Mouse (Mus musculus) lung, embryonic 16.5 days (tissue): ENCODE results near the gene Hoxd4. TPM values are rescaled to one million over a fixed set of nuclear protein-coding genes. Genes with fewer than 3 reads are reported as not detected.

Experiments
- ATAC-seq: fragments of 200-750 bp; cut with Nextera tagmentation; 2 replicates; pipeline ENCODE4 v1.8.0; 2017; ENCODE audit warnings: low read depth, mild to moderate bottlenecking, moderate library complexity
- H3K27ac ChIP-seq: fragments of 300-500 bp; sonication (generic); 2 replicates; pipeline ENCODE4 v1.5.1; 2014; ENCODE audit warnings: mild to moderate bottlenecking, control low read depth, low read length
- H3K27me3 ChIP-seq: fragments of 300-500 bp; sonication (generic); 2 replicates; pipeline ENCODE4 v1.6.1; 2014; ENCODE audit warnings: low read depth, low read length, mixed read lengths; ENCODE audit not compliant: control insufficient read depth, insufficient read depth
- H3K36me3 ChIP-seq: fragments of 300-500 bp; sonication (generic); 2 replicates; pipeline ENCODE4 v1.6.1; 2014; ENCODE audit warnings: low read length; ENCODE audit not compliant: control insufficient read depth, insufficient read depth
- H3K4me1 ChIP-seq: fragments of 300-500 bp; sonication (generic); replicated peaks from 2 replicates; pipeline ENCODE4 v1.6.1; 2014; ENCODE audit warnings: low read length, mixed read lengths; ENCODE audit not compliant: control insufficient read depth, insufficient read depth
- H3K4me2 ChIP-seq: fragments of 300-500 bp; sonication (generic); 2 replicates; pipeline ENCODE4 v1.6.1; 2014; ENCODE audit warnings: low read depth, low read length, control low read depth
- H3K4me3 ChIP-seq: fragments of 300-500 bp; sonication (generic); 2 replicates; pipeline ENCODE4 v1.5.1; 2014; ENCODE audit warnings: mild to moderate bottlenecking, low read length, control low read depth
- H3K9ac ChIP-seq: fragments of 300-500 bp; sonication (generic); 2 replicates; pipeline ENCODE4 v1.6.1; 2014; ENCODE audit warnings: low read length, control low read depth
- H3K9me3 ChIP-seq: fragments of 300-500 bp; sonication (generic); 2 replicates; pipeline ENCODE4 v1.6.1; 2016; ENCODE audit warnings: low read length; ENCODE audit not compliant: control insufficient read depth
- WGBS: fragments of 180-500 bp; shearing (Covaris S2); extraction: QIAGEN DNeasy Blood & Tissue Kit; methylation state at CpG from one replicate; pipeline ENCODE4 v1.1.7; 2014; 5-methylcytosine and 5-hydroxymethylcytosine counted together
- polyA plus RNA-seq: library from polyadenylated mRNA; unstranded; fragments of >200 nt; fragmentation: Nextera tagmentation; extraction: Ambion mirVana; gene quantifications from 2 replicates; pipeline ENCODE4 v1.2.1, GENCODE M21; 2015

Gene Hoxd4
- polyA plus RNA-seq, 1 experiment from 2014 or later = not detected

- Histone ChIP-seq H3K4me2 (peak within 1 kb of the TSS; percentile 52), H3K27me3 (peaks cover 97% of the 10 kb centered on the region), H3K9me3 (no peaks in the 10 kb centered on the region), H3K27ac (no peak within 1 kb of the TSS), H3K4me1 (peaks cover 4% of the 10 kb centered on the region), H3K4me3 (peak within 1 kb of the TSS; percentile 31), H3K9ac (no peak within 1 kb of the TSS), H3K36me3 (no peaks in the 10 kb centered on the region)
- WGBS = under 1% methylated on average over 41 of the region's 43 CpGs
- ATAC-seq = peak; percentile 54
Measured at GRCm38 (mm10) chr2:74697567-74698121, 14.1 kb upstream of the Hoxd4 start, which contains the start of gene Hoxd9. Gene Hoxd9, plus strand, starts transcription at chr2:74697727.

DNA sequence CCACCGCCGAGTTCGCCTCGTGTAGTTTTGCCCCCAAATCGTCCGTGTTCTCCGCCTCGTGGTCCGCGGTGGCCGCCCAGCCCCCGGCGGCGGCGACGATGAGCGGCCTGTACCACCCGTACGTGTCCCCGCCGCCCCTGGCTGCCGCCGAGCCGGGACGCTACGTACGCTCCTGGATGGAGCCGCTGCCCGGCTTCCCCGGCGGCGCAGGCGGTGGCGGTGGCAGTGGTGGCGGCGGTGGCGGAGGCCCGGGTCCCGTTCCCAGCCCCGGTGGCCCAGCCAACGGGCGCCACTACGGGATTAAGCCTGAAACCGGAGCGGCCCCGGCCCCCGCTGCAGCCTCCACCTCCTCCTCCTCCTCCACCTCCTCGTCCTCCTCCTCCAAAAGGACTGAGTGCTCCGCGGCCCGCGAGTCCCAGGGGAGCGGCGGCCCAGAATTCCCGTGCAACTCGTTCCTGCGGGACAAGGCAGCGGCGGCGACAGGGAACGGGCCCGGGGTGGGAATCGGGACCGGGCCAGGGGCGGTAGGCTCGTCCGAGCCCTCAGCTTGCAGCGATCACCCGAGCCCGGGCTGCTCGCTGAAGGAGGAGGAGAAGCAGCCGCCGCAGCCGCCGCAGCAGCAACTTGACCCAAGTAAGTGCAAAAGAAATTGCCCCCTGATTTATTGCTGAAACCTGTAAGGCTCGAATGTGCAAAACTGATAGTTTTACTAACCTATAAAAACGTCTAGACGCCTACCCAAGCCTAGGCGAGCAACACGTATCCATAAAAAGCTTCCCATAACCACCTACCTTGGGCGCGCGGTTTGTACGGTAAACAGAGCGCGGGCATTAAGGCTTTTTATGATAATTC, 13.3 kb upstream of the Hoxd4 start:
- Histone ChIP-seq H3K36me3 (no peaks in the 10 kb centered on the region), H3K9me3 (no peaks in the 10 kb centered on the region), H3K27me3 (peaks cover 97% of the 10 kb centered on the region), H3K27ac (no peak overlapping the region), H3K4me3 (peak overlapping the region; percentile 31), H3K4me2 (peak overlapping the region; percentile 52), H3K4me1 (peaks cover 4% of the 10 kb centered on the region), H3K9ac (no peak overlapping the region)
- ATAC-seq = peak; percentile 58
- under 1% methylated on average over 85 of the region's 86 CpGs for WGBS

GRCm38 (mm10) chr2:74699053-74699430, 12.7 kb upstream of the Hoxd4 start:
- H3K36me3 ChIP-seq = no peaks in the 10 kb centered on the region
- H3K27ac ChIP-seq = no peak overlapping the region
- no peak for ATAC-seq
- peaks cover 4% of the 10 kb centered on the region for H3K4me1 ChIP-seq
- H3K9ac ChIP-seq = no peak overlapping the region
- no peak overlapping the region for H3K4me3 ChIP-seq
- no peaks in the 10 kb centered on the region for H3K9me3 ChIP-seq
- WGBS = 1% methylated on average over 17 of the region's 17 CpGs
- H3K4me2 ChIP-seq = no peak overlapping the region
- H3K27me3 ChIP-seq = peaks cover 97% of the 10 kb centered on the region

DNA sequence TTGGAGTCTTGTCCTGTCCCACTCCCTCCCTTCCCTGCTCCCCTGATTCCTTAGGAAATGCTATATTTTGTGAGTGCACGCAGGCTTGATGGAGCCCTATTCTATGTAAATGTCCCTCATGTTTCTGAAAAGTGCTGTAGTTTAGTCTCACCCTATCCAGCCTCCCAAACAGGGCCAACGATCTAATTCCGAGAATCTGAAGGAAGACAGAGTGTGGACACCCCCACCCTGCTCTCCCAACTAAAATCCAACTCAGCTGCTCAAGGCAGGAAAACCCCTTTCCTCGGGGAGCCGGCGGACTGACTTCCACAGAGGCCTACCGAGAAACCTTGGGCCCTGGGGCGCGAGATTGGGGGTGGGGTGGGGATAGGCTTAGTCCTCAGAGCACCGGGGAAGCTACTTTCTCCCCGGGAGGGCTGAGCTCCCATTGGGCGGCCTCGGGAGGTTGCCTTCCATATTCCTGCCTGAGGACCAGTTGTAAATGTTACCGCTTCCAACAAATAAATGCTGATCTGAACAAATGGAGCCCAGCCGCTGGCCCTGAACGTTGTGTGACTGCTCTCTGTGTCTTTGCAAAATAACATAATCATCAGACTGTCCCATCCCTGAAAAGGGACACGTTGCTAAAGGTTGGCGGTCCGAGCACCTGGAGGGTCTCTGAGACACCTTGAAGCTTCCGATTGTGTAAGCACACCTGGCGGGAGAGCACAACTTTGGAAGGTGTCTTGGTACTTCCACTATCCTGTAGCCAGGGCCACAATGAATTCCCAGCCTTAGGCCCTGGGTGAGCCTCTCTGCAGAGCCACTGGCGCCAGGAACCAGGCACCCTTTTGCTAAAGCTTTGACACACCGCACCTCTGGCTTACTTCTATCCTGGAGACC, 11.8 kb upstream of the Hoxd4 start:
- no peaks in the 10 kb centered on the region for H3K36me3 ChIP-seq
- 2% methylated on average over 23 of the region's 23 CpGs for WGBS
- no peak for ATAC-seq
- peaks cover 6% of the 10 kb centered on the region for H3K4me1 ChIP-seq
- H3K27ac ChIP-seq = no peak overlapping the region
- peaks cover 97% of the 10 kb centered on the region for H3K27me3 ChIP-seq
- H3K4me2 ChIP-seq = no peak overlapping the region
- H3K4me3 ChIP-seq = no peak overlapping the region
- no peaks in the 10 kb centered on the region for H3K9me3 ChIP-seq
- no peak overlapping the region for H3K9ac ChIP-seq

DNA sequence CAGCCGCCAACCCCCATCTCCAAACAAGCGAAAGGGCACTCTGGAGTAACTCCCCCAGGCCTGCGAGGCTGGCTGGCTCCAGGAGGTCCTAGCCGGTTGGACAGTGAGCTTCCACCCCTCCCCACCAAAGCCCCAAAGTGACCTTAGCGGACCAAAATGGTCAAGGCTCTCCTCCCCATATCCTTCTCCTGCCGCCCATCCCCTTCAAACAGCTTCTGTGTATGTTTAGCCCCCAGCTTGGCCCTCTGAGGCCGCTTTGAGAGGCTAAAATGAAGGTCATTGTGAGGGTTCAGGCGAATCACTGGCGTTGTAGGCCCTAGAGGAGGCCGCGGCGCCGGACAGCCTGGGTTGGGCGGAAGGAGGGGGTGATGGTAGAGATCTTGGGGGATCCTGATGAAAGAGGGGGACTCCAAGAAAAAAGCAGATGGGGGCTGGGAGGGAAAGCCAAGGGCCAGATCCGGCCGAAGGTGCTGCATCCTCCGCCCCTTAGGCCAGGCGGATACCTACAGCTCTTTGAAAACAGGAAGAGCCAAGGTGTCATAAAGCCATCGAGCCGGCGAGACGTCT, 11.1 kb upstream of the Hoxd4 start:
- 4% methylated on average over 22 of the region's 22 CpGs for WGBS
- Histone ChIP-seq H3K4me2 (no peak overlapping the region), H3K9me3 (no peaks in the 10 kb centered on the region), H3K27ac (no peak overlapping the region), H3K36me3 (no peaks in the 10 kb centered on the region), H3K27me3 (peaks cover 97% of the 10 kb centered on the region), H3K4me1 (peaks cover 14% of the 10 kb centered on the region), H3K9ac (no peak overlapping the region), H3K4me3 (no peak overlapping the region)
- no peak for ATAC-seq

- H3K4me3 ChIP-seq = no peak overlapping the region
- H3K27me3 ChIP-seq = peaks cover 95% of the 10 kb centered on the region
- WGBS = 10% methylated on average over 17 of the region's 17 CpGs
- no peak overlapping the region for H3K4me2 ChIP-seq
- H3K9me3 ChIP-seq = no peaks in the 10 kb centered on the region
- no peak overlapping the region for H3K9ac ChIP-seq
- H3K4me1 ChIP-seq = peaks cover 14% of the 10 kb centered on the region
- no peaks in the 10 kb centered on the region for H3K36me3 ChIP-seq
- no peak overlapping the region for H3K27ac ChIP-seq
- ATAC-seq = no peak
Measured at GRCm38 (mm10) chr2:74701949-74702819, 9.5 kb upstream of the Hoxd4 start.

DNA sequence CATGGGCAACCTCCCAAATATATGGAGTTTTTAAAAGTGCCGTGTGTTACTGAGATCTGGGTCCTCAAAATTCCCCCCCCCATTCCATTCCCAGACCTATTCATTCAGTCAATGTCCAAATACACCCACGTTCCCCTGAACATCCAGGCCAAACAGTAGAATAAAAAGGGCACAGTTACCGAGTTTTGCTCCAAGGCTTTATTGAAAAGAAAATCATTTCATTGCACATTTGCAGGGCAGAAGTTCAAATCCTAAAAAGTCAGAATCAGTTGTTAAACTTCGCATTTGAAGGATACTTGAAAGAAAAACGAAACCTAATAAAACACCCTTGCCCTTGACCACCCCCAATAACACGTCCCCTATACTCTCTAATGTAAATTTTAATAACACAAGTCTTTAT, 8.9 kb upstream of the Hoxd4 start:
- Histone ChIP-seq H3K4me2 (no peak overlapping the region), H3K4me1 (peaks cover 14% of the 10 kb centered on the region), H3K9me3 (no peaks in the 10 kb centered on the region), H3K4me3 (no peak overlapping the region), H3K27me3 (peaks cover 95% of the 10 kb centered on the region), H3K9ac (no peak overlapping the region), H3K27ac (no peak overlapping the region), H3K36me3 (no peaks in the 10 kb centered on the region)
- no peak for ATAC-seq
- WGBS = 22% methylated on average over 6 of the region's 6 CpGs

DNA sequence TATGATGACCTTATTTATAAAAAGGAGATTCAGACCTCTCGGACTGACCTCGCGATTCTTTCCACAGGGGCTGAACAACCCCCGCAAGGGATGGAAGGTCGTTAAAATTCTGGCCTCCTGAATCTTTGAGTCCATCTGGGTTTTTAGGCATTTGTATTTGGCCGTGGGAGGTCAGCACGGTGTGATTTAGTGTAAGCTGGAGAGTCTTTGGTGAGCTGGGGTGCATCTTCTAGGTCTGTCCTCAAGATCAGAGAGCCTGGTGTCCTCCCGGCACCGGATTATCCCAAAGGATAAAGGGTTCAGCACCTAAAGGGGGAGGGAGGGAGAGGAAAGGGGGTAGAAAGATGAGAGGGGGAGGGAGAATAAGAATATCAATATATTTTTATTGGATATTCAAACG, 8.4 kb upstream of the Hoxd4 start:
- no peaks in the 10 kb centered on the region for H3K9me3 ChIP-seq

More for the DNA sequence above, 8.4 kb upstream of the Hoxd4 start:
- Histone ChIP-seq H3K27ac (no peak overlapping the region), H3K27me3 (peaks cover 95% of the 10 kb centered on the region), H3K9ac (no peak overlapping the region), H3K4me1 (peaks cover 10% of the 10 kb centered on the region), H3K36me3 (no peaks in the 10 kb centered on the region), H3K4me2 (no peak overlapping the region), H3K4me3 (no peak overlapping the region)
- ATAC-seq = no peak
- 9% methylated on average over 10 of the region's 10 CpGs for WGBS
